Mouse (Mus musculus) layer of hippocampus, postnatal 14 days (tissue): ENCODE data around the gene Tent5c. TPM values are rescaled to one million over a fixed set of nuclear protein-coding genes. Genes with fewer than 3 reads are reported as not detected.

Source experiments
- DNase-seq, 2 experiments: peaks; one replicate each; pipeline ENCODE4 v3.0.0; 2021 to 2022; ENCODE audit warnings: low spot score in 2 of 2, mixed read lengths in 1 of 2
- total RNA-seq, 2 experiments: library from RNA; stranded (reverse); gene quantifications; 2 replicates each; pipeline ENCODE4 v1.2.3; 2021

Gene Tent5c
- total RNA-seq, 2 experiments from 2014 or later: 3.7 to 4.2 TPM

DNA sequence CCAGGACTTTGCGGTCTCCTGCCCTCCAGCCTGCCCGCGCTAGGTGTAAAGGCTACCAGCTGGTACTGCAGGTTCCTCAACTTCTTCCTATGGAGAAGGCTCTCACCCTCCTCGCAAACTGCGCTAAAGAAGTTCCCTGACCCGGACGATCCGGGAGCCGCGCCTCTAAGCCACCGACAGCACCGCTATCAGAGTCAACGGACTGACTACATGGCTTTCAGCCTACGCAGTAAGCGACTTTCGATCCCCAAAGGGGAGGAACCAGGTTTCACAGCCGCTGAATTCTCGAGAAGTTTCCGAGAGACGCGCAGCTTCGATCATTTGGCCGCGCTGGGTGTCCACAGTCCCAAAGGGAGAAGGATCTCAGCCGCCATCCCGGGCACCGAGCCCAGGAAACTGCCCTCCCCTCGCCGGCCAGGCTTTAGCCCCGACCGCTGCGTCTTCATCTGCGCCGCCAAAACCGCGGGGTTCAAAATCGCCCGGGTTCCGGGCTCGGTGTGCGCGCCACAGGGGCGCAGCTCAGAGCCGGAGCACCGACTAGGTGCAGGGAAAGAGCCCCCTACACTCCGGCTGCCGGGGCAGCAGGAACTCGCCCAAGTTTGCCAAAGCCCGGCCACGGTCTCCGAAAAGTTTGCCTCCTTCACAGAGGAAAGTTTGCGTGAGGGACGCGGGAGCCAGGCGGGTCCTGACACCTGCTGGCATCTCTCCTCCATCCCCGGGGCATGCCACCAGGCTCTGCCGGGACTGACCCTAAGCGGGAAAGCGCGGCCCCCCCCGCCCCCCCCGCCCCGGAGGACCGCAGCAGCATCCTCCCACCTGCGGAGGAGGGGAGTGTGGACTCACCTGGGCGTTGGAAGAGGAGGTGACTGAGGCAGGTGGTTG is 632 bp downstream of the Tent5c start:
- peak; percentile 25 to 27 for DNase-seq

DNA sequence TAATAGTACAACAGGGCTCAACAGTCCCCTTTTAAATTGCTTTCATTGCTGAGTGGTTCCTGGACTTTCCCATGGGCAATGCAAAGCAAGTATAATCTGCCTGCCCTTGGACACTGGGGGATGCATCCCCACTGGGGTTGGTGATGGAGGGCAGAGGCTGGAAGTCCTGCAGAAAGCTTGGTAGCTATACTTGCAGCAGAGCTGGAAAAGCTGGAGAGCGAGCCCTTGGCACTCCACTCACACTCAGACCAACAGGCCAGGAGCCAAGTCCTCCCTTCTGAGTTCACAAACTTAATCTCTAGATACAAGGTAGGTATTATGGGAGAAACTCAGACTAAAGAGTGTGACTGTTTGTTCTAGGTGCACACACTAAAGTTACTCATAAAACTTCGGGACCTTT is 2.1 kb downstream of the Tent5c start:
- DNase-seq: no peak

DNA sequence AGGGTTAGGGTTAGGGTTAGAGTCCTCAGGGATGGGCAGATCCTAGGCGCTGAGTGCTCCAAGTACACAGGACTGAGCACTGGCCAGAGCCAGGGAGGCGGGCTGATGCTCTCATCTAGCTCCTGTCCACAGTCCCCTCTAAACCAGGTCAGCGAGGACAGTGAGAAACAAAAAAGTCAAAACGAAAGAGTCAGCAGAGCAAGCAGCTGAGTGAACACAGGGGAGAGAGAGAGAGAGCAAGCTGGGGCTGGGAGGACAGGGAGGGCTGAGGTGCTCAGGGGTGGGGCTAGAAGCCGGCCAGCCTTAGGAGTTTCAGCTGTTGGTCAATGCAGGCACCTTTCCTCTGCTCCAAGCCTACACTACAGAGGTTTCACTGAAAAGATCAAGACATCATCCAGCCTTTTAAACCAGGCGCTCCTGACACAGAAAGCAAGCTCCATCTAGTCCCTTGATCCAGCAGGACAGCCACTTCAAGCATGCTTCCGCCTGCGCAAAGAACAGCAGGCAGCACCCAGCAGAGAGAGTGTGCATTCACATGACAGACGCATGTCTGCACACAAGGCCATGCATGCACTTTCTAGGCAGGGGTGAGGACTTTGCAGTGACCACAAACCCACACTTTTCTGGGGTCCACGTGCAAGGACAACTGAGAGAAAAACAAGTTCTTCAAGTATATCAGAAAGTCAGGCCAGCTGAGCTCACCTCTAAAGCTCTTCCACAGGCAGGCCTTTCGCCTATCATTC is 3.6 kb downstream of the Tent5c start:
- DNase-seq: no peak

DNA sequence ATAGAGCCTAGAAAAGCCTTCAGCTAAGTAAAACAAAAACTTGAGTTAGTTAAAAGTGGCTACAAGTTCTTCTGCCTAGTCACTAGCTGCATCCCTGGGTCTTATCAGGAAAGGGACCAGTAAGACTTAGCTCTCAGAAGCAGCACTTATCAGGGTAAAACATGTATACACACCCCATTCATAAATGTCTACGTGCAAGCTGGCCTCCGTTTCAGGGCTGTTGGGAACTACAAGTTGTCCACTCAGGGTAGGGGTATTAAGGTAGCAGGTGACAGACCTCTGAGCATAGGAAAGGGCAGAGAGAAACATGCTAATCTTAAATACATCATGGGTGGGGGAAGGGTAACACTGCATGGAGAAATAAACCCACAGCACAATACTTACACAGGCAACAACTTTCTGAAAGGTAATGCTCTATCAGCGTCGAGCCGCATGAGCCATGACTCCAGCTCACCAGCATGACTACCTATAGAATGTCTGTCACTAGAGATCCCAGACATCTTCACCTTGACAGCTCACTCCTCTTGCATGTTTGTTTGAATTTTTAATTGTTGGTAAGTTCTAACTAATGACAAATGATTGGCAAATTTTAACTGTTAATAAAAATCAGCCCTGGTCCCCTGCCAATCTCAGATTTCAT is 6.0 kb downstream of the Tent5c start:
- no peak for DNase-seq

DNA sequence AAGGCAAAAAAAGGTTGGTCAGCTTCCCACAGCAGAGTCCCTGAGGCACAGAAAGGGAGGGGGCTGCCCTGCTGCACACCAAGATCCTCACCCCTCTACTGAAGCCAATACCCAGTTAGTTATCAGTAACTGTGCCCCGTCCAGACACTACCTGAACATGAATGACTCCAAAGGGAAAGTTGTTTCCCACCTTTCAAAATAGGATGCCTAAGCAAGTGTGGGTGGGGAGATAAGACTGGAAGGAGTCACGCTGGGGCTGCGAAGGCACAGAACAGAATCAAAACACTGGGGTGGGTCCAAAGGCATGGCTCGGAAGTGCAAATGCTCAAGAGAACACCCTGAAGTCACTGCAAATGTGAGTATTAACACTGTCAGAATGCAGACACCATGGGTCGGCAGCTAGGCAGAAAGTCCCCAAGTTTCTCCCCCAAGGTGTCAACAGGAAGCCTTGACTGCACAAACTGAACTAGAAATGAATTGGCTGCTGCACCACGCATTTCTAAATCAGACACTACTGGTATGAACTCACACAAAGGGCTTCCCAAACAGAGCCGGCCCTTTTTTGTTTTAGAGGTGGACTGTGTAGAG is 6.7 kb downstream of the Tent5c start:
- no peak for DNase-seq

DNA sequence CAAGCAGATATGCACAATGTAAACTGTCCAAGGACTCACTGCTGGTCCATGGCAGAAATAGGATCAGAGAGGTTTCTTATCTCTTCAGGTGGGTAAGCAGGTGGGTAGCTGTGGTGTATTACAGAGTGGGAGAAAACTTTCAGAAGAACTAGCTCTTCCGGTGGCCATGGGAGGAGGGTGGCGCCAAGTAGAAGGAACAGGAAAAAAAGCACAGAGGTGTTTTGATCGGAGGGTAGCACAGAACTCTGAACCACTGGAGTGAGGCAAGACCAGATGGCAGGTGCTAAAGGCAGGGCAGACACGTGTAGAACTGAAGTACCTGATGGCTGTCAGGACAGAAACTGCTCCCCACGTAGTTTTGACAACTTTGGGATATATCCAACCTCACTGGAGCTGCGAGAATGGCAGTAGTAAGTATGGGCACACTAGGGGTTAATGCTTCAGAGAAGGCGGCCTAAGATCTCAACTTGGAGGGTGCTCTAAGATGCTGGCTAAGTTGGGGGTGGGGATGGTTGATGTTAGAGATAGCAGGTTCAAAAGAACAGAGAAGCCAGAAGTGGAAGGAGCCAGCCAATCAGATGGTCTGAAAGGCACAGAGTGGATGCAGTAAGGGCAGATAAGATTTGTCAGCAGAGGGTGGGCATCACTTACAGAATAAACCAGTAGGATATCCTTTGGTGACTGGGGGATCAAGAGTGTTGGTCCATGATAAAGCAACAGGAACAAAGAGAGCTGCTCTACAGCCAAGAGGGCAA is 8.7 kb downstream of the Tent5c start:
- DNase-seq: no peak

DNA sequence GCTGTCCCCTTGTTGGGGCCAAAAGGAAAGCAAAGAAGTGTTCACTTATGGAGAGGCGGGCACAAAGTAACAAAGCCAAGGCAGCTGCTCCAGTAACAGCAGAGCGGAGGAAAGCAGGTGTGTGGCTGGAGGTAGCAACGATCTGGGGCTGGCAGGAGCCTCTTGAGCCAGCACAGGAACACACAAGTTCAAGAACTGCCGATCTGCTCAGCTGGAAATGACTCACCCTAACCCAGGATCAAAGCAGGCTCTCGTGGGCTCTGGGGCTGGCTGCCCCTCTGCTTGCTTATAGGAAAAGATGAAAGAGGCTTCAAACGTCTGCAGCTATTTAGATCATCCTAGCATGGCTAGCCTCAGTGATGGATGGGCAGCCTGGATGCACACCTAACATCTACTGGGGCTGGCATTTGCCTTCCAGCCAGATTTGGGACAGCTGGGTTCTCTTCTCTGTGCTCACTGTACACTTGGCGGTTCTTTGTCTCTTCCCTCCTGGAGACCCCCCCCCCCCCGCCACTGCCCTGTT is 14.1 kb downstream of the Tent5c start:
- DNase-seq: no peak

DNA sequence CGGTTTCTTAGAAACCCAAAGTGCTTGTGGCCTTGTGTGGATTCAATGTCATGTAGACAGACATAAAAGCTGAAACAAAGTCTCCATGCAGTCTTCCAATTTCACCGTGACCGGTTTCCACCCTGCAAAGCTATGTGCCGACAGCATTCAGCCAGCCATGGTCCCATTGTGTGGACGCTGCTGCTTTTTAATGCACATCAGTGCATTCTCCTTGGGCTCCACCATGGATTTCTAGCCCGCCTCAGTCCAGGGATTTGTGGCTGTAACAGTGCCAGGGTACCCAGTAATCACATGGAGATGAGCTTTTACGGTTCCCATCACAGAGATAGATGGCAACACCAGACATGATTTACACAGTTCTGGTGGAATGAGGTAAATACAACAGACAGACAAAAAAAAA is 14.6 kb downstream of the Tent5c start:
- DNase-seq: no peak

DNA sequence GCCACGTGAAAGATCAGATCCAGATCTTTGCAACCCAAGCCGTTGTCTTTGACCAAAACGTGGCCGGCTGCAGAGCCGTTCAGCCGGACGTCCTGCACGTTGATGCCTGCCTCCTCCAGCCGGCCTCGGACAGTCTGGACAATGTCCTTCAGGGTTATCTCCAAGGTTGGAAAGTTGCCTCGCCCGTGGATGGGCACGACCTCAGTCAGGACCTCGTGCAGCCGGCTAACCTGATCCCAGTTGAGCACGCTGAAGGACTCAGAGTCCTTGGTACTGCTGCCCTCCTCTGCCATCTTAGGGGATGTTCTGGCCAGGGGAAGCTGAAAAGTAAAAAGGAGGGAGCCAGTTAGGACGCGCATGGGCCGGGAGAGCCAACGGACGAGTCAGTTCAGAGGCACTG is 16.0 kb downstream of the Tent5c start:
- DNase-seq: no peak

DNA sequence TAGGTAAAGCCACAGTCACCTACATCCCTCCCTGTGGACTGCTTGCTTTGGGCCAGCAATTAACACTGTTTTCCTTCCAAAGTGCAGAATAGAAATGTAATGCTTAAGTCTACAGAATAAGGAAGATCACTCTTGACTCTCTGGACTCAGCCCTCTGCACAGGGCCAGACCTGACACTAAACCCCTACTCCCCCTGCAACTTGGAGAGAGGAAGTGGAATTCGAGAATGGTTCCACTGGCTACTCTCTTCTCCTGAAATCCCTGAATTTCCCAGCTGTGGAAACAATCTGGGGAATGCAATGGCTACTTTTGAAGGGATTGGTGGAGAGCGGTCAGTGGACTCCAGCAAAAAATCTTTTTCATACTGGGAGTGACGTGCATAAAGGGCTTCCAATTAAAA is 18.2 kb downstream of the Tent5c start:
- no peak for DNase-seq

DNA sequence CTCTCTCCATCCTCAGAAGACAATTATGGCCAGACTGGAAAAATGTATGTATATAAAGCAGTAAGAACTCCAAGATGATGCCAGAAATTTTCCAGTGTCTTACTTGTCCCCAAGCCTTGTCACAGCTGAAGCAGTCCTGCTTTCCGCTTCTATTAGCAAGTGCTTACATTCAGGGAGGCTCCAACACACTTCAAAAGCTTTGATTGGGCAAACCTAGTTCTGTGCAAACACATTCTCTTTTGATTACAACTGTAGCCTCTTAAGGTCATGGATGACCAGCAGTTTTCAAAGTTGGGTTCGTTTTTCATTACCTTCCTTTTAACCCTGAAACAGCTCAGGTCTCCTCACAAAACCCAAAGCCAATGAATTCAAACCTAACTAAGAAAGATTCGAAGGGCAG is 19.0 kb downstream of the Tent5c start:
- no peak for DNase-seq

DNA sequence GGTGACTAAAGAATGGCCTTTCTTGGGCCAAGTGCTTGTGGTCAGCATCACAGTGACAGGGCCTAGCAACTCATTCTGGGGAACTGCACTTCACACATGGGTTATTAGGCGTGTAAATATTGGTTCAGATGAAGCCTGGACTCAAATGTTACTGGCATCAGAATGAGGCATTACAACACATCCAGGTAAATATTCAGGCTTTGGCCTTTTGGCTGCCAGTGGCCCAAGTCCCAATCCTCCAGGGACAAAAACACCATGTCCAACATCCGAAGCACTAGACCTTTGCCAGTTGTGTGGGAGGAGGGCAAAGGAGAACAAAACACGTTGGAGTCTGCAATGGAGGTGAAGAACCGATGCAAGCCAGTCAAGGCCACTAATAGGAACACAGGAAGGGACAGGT is 22.6 kb downstream of the Tent5c start:
- DNase-seq: no peak

DNA sequence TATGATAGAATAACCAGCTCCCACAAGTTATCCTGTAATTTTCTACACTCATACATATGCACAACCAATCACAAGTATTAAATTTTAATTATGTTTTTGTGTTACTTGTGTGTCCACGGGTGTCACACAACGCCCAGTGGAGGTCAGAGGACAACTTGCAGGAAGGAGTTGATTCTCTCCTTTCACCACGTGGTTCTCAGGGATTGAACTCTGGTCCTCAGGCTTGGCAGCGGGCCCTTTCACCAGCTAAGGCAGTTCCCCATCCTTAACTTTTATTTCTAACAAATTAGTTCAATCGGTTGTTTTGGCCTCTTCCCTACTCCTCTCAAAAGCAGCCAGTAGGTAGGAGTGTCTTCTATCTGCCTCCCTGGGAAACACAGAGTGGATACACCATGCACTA is 24.5 kb downstream of the Tent5c start:
- DNase-seq: no peak

DNA sequence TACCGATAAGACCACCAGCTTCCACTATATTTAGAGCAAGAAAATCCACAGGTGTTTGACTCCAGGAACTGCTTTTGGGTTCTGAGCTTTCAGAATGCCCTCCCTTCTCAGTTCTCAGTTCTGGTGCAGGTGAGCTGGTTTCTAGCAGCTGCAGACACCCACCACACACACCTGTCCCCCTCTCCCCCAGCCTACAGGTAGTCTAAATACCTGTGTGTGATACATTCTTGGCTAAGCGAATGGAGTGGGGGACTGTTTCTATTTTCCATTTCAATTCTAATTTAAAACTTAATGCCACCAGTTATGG is 25.2 kb downstream of the Tent5c start:
- no peak for DNase-seq

DNA sequence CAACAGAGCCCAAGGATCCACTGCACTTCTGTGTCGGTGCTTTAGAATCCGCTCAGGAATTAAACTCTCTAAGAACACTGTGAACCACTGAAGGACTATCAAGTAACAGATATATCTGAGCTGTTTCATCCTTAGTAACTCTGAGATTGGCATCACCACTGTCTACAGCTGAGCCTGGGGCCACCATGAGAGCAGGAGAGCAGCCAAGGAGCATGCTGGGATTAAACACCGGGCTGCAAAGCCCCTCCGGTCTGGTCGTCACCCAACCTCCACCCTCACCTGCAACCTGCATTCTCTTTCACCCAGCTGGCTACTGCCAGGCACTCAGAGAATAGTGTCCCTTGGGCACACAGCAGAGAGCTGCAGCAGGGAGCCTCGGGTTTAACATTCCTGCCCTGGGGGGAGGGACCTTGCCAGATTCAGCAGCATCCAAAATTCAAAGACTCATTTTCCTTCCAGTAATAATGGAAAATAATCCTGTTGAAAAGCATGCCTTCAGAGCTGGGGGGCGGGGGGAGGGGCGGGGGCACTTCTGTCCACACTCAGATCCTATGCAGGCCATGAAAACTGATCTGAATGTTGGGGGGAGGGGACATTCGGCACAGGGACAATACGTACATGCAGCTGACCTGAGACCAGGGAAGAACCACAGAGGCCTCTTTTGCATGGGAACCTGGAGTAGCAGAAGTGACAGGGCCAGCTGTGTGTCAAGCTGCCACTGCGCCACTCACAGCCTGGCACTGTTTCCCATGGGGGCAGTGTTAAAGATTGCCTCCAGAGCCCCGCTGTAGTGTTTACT is 25.8 kb downstream of the Tent5c start:
- DNase-seq: no peak

DNA sequence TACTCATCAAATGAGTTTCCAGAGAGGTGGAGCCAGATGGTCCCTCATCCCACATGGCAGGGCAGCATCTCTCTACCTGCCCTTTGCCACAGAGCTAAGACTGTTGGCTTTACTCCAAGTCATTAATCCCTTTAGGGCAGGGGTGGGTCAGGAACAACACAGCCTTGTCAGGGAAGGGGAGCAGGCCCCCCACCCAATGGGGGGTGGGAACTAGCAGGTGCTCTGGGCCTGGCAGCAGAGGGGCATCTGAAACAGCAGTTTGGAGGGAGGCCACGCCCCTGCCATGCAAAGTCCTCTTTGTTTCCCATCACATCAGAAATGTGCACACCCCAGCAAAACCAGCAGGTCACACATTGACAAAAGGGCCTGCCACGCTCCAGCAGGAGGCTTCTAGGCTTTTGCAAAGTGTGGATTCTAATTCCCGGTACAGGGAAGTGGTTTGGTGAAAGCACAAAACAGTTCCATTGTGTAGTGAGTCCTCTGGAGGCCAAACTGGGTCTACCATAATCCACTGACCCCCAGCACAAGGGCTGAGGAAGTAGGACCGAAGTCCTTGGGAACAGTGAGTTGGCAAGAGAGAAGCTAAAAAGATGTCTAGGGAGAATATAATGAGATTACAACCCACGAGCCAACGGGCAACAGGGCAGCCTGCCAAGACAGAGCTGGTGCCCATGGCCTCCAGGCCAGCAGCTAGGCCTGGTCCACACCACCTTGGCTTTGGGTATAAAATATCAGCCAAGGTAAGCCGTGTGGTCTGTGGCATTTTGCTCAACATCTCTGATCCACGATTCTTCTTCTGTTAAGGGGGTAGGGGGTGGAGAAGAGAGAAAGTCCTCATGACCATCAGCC is 26.7 kb downstream of the Tent5c start:
- DNase-seq: peak; percentile 18 to 36

DNA sequence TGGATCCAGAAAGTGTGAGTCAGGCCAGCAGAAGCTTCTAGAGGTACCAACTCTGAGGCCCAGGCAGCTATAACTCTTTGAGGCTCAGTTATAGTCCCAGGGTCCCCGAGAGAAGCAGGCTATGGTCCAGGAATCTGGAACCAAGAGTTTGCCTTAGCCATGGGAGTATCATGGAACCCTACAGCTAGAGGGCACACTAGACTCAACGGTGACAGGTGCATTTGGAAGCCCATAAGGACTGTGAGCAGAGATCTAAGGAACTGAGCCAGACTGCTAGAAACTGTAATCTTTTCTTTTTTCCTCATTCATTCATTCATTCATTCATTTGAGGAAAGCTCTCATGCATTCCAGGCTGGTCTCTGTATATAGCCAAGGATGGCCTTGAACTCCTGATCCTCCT is 28.6 kb downstream of the Tent5c start:
- DNase-seq: no peak

DNA sequence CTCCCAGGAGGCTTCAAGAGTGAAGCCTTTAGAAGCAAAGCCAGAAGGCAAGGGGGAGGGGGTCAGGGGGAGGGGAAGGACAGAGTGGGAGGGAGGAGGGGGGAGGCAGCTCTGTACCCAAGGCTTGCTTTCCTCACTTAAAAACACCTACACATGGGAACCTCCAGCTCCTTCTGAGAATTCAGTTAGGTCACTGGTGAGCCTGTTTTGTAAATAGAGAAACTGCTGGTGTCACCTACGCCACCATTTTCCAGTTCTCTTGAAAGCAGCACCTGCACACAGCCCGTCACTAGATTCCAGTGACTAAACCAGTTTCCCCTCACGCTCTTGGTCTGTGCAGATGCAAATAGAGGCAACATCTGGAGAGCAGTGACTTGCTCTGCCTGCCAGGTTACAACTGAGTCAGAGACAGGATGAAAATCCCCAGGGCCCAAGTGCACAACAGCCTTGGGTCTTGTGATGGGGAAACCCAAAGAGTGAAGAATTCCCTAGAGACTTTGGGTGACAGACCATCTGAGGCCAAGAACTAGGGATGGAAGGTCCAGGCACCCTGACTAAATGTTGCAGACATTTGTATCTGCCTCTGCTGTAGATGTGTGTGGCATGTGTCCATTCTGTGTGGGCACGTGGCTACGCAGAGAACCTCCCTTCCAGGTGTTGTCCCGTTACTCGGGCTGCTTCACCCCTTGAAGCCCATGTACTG is 45.2 kb downstream of the Tent5c start:
- no peak for DNase-seq

DNA sequence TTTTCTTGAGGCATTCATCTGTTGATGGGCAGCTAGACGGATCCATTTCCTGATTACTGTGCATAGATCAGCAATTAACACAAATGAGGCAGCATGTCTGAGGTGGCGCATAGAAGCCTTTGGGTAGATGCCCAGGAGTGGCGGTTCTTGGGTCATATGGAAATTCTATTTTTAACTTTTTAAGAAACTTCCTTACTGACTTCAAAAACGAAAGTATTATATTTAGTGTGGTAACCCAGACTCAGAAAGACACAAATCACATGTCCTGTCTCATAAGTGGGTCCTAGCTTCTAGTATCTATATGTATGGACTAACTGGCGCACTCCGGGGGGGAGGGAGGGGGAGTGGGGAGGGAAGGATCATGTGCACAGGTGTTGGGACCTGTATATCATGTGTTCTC is 46.6 kb downstream of the Tent5c start:
- no peak for DNase-seq
